In the genomic region with DNA sequence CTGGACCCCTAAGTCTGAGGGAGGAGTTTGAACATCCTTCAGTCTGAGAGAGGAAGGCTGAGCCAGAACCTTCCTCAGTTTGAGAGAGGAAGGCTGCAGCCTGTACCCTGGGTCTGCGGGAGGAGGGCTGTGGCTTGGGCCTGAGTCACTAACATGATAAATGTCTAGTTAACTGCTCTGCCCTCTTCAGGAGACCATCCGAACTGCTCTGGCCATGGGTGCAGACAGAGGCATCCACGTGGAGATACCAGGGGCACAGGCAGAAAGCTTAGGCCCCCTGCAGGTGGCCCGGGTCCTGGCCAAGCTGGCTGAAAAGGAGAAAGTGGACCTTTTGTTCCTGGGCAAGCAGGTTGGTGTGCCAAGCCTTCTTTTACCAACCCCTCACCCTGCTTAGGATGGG, we compare ENCODE assay signal across 10 mouse cellular contexts. TPM values are rescaled to one million over a fixed set of nuclear protein-coding genes. Genes with fewer than 3 reads are reported as not detected.
DNase-seq lines count a peak whose midpoint lies in the region; ATAC-seq and TF ChIP-seq lines count a peak whose summit lies in the region.
"Had no signal": no experiment of that assay in that cellular context is flagged by ENCODE, and none has a peak within 500 bp of the region (broad histone marks: within the 10 kb centered on the region; RNA-seq: fewer than 3 reads in every experiment).

No protein-coding gene starts in this region.

- TF ChIP-seq CTCF in heart, postnatal 0 days (IDR thresholded peaks at IDR 0.05; ENCODE audit: low read depth), result peak; percentile 29
- TF ChIP-seq CTCF in midbrain, postnatal 0 days (IDR thresholded peaks at IDR 0.05), result no peak

- peak; percentile 15 for DNase-seq in heart, postnatal 0 days (ENCODE audit: low spot score)
- no peak for DNase-seq in heart, adult 9 months (ENCODE audit: low spot score in 2 of 2)
- DNase-seq in 3T3-L1 (ENCODE audit: low read depth, low spot score) (peak; percentile 62), NIH3T3 (ENCODE audit: low read depth) (peak; percentile 67)
- no peak for DNase-seq in liver, embryonic 11.5 days (ENCODE audit: low spot score)
- DNase-seq in cerebellum, postnatal 25 days, result no peak
- DNase-seq in gastrocnemius, postnatal 4 days (ENCODE audit: low spot score in 2 of 2), result no peak
- no peak for DNase-seq in midbrain, postnatal 0 days (ENCODE audit: low spot score)

- peaks cover 24% of the 10 kb centered on the region; the same call in 1 of the 2 replicates for H3K4me1 ChIP-seq in heart, postnatal 0 days (ENCODE audit: control insufficient read depth, insufficient read depth)
- H3K4me1 ChIP-seq in liver, embryonic 11.5 days (replicated peaks; ENCODE audit: control insufficient read depth, insufficient read depth, low read length), result peaks cover 7% of the 10 kb centered on the region
- H3K4me1 ChIP-seq in midbrain, postnatal 0 days (ENCODE audit: insufficient read depth, low read length), result no peaks in the 10 kb centered on the region
- H3K4me1 ChIP-seq: neural tube, embryonic 13.5 days had no signal

- TF ChIP-seq EP300 in heart, postnatal 0 days (IDR thresholded peaks at IDR 0.05; ENCODE audit: low read depth), result no peak

- H3K4me3 ChIP-seq in heart, postnatal 0 days (ENCODE audit: low read depth, low read length), result no peak overlapping the region
- no peak overlapping the region for H3K4me3 ChIP-seq in liver, embryonic 11.5 days (ENCODE audit: low read depth, low read length)
- no peak overlapping the region for H3K4me3 ChIP-seq in midbrain, postnatal 0 days (ENCODE audit: low read depth, low read length)
- H3K4me3 ChIP-seq: neural tube, embryonic 13.5 days had no signal

- H3K27ac ChIP-seq in heart, postnatal 0 days (ENCODE audit: low read depth), result no peak overlapping the region
- no peak overlapping the region for H3K27ac ChIP-seq in liver, embryonic 11.5 days (ENCODE audit: low read depth, low read length)
- H3K27ac ChIP-seq in midbrain, postnatal 0 days (ENCODE audit: low read depth, low read length), result no peak overlapping the region
- H3K27ac ChIP-seq: neural tube, embryonic 13.5 days had no signal

- no peaks in the 10 kb centered on the region for H3K27me3 ChIP-seq in heart, postnatal 0 days (ENCODE audit: control insufficient read depth, insufficient read depth, low read length)
- H3K27me3 ChIP-seq in liver, embryonic 11.5 days (replicated peaks; ENCODE audit: control insufficient read depth, insufficient read depth, low read length), result no peaks in the 10 kb centered on the region
- no peaks in the 10 kb centered on the region for H3K27me3 ChIP-seq in midbrain, postnatal 0 days (ENCODE audit: insufficient read depth, low read length)
- H3K27me3 ChIP-seq: neural tube, embryonic 13.5 days had no signal

- no peaks in the 10 kb centered on the region for H3K9me3 ChIP-seq in heart, postnatal 0 days (replicated peaks; ENCODE audit: control insufficient read depth, low read length)
- H3K9me3 ChIP-seq in liver, embryonic 11.5 days (ENCODE audit: control insufficient read depth, low read length), result no peaks in the 10 kb centered on the region
- H3K9me3 ChIP-seq in midbrain, postnatal 0 days (ENCODE audit: low read length), result no peaks in the 10 kb centered on the region
- H3K9me3 ChIP-seq: neural tube, embryonic 13.5 days had no signal

- no peak overlapping the region for H3K4me2 ChIP-seq in heart, postnatal 0 days (ENCODE audit: low read depth, low read length)
- no peak overlapping the region for H3K4me2 ChIP-seq in liver, embryonic 11.5 days
- H3K4me2 ChIP-seq in midbrain, postnatal 0 days (ENCODE audit: low read depth, low read length, poor library complexity, severe bottlenecking), result no peak overlapping the region
- H3K4me2 ChIP-seq: neural tube, embryonic 13.5 days had no signal

- WGBS in heart, postnatal 0 days, result 43% methylated on average over 4 of the region's 4 CpGs
- WGBS in liver, embryonic 11.5 days, result 37% methylated on average over 4 of the region's 4 CpGs
- 49% methylated on average over 4 of the region's 4 CpGs for whole genome bisulfite sequencing in midbrain, postnatal 0 days

- 0 out of 2 replicates have a peak, but pooled peaks have one; percentile 28 for ATAC-seq in heart, postnatal 0 days (ENCODE audit: insufficient read depth, low read depth)
- peak; percentile 61 for ATAC-seq in liver, embryonic 11.5 days (replicated peaks; ENCODE audit: low FRiP score)
- ATAC-seq in midbrain, postnatal 0 days (ENCODE audit: low FRiP score), result no peak

- H3K36me3 ChIP-seq in heart, postnatal 0 days (replicated peaks; ENCODE audit: control insufficient read depth, insufficient read depth, low read length), result peaks cover 68% of the 10 kb centered on the region
- H3K36me3 ChIP-seq in liver, embryonic 11.5 days (ENCODE audit: control insufficient read depth, insufficient read depth, low read length), result peaks cover 29% of the 10 kb centered on the region
- H3K36me3 ChIP-seq in midbrain, postnatal 0 days (ENCODE audit: insufficient read depth, low read length), result peaks cover 15% of the 10 kb centered on the region

- no peak overlapping the region for H3K9ac ChIP-seq in heart, postnatal 0 days (replicated peaks; ENCODE audit: low read depth, low read length)
- no peak overlapping the region for H3K9ac ChIP-seq in liver, embryonic 11.5 days (ENCODE audit: low read depth, low read length)
- no peak overlapping the region for H3K9ac ChIP-seq in midbrain, postnatal 0 days (replicated peaks; ENCODE audit: low read length, poor library complexity, severe bottlenecking)
- H3K9ac ChIP-seq: neural tube, embryonic 13.5 days had no signal

RNA-seq across cellular contexts. Expression of a gene that starts 8.7 kb away (rescaled TPM):
- total RNA-seq in heart, postnatal 0 days (2014; rRNA removed; ENCODE audit: low replicate concordance), result not detected in 2 replicates
- 0.52 and 0.60 TPM in 2 replicates for polyA plus RNA-seq in heart, postnatal 0 days (2015; fragmentation: Nextera tagmentation; extraction: Ambion mirVana)
- 0.37 TPM in 1 of 2 replicates, not detected in the other for polyA plus RNA-seq in liver, embryonic 11.5 days (2014; fragmentation: Nextera tagmentation; extraction: Ambion mirVana)
- total RNA-seq in gastrocnemius, postnatal 4 days (2021), result 1 to 10 TPM; 1.2 to 1.4 TPM
- total RNA-seq in midbrain, postnatal 0 days (2014; rRNA removed), result 1.7 and 6.6 TPM in 2 replicates
- polyA plus RNA-seq in midbrain, postnatal 0 days (2015; fragmentation: Nextera tagmentation; extraction: Ambion mirVana), result 0.44 and 0.71 TPM in 2 replicates

RNA-seq across cellular contexts. Expression of a gene that starts 8.7 kb away (rescaled TPM):
- 396 and 434 TPM in 2 replicates for total RNA-seq in heart, postnatal 0 days (2014; rRNA removed; ENCODE audit: low replicate concordance)
- polyA plus RNA-seq in heart, postnatal 0 days (2015; fragmentation: Nextera tagmentation; extraction: Ambion mirVana), result 1,315 and 1,437 TPM in 2 replicates
- 369 and 378 TPM in 2 replicates for polyA plus RNA-seq in liver, embryonic 11.5 days (2014; fragmentation: Nextera tagmentation; extraction: Ambion mirVana)
- 100 to 1,000 TPM; 408 to 443 TPM for total RNA-seq in gastrocnemius, postnatal 4 days (2021)
- total RNA-seq in midbrain, postnatal 0 days (2014; rRNA removed), result 27.0 and 28.6 TPM in 2 replicates
- polyA plus RNA-seq in midbrain, postnatal 0 days (2015; fragmentation: Nextera tagmentation; extraction: Ambion mirVana), result 94.0 and 97.8 TPM in 2 replicates

RNA-seq across cellular contexts. Expression of a gene that starts 10.3 kb away (rescaled TPM):
- 3.9 and 17.7 TPM in 2 replicates for total RNA-seq in heart, postnatal 0 days (2014; rRNA removed; ENCODE audit: low replicate concordance)
- 2.9 and 3.1 TPM in 2 replicates for polyA plus RNA-seq in heart, postnatal 0 days (2015; fragmentation: Nextera tagmentation; extraction: Ambion mirVana)
- polyA plus RNA-seq in liver, embryonic 11.5 days (2014; fragmentation: Nextera tagmentation; extraction: Ambion mirVana), result 1.1 and 1.9 TPM in 2 replicates
- 1 to 10 TPM; 3.7 to 4.9 TPM for total RNA-seq in gastrocnemius, postnatal 4 days (2021)
- 25.8 and 40.2 TPM in 2 replicates for total RNA-seq in midbrain, postnatal 0 days (2014; rRNA removed)
- 29.0 and 29.7 TPM in 2 replicates for polyA plus RNA-seq in midbrain, postnatal 0 days (2015; fragmentation: Nextera tagmentation; extraction: Ambion mirVana)

RNA-seq across cellular contexts. Expression of a gene that starts 12.0 kb away (rescaled TPM):
- total RNA-seq in heart, postnatal 0 days (2014; rRNA removed; ENCODE audit: low replicate concordance), result not detected in 2 replicates
- polyA plus RNA-seq in heart, postnatal 0 days (2015; fragmentation: Nextera tagmentation; extraction: Ambion mirVana), result not detected in 2 replicates
- polyA plus RNA-seq in liver, embryonic 11.5 days (2014; fragmentation: Nextera tagmentation; extraction: Ambion mirVana), result not detected in 2 replicates
- total RNA-seq in gastrocnemius, postnatal 4 days (2021), result not detected
- total RNA-seq in midbrain, postnatal 0 days (2014; rRNA removed), result not detected in 2 replicates
- polyA plus RNA-seq in midbrain, postnatal 0 days (2015; fragmentation: Nextera tagmentation; extraction: Ambion mirVana), result not detected in 2 replicates
- total RNA-seq: left cerebral cortex, postnatal 36 days had no signal
- polyA plus RNA-seq: neural tube, embryonic 13.5 days had no signal

RNA-seq across cellular contexts. Expression of a gene that starts 15.7 kb away (rescaled TPM):
- total RNA-seq in heart, postnatal 0 days (2014; rRNA removed; ENCODE audit: low replicate concordance), result not detected in 2 replicates
- polyA plus RNA-seq in heart, postnatal 0 days (2015; fragmentation: Nextera tagmentation; extraction: Ambion mirVana), result 0.18 and 0.33 TPM in 2 replicates
- 3.5 and 3.8 TPM in 2 replicates for polyA plus RNA-seq in liver, embryonic 11.5 days (2014; fragmentation: Nextera tagmentation; extraction: Ambion mirVana)
- total RNA-seq in gastrocnemius, postnatal 4 days (2021), result not detected
- total RNA-seq in midbrain, postnatal 0 days (2014; rRNA removed), result not detected in 2 replicates
- 0.32 TPM in 1 of 2 replicates, not detected in the other for polyA plus RNA-seq in midbrain, postnatal 0 days (2015; fragmentation: Nextera tagmentation; extraction: Ambion mirVana)
- total RNA-seq: left cerebral cortex, postnatal 36 days had no signal
- polyA plus RNA-seq: neural tube, embryonic 13.5 days had no signal

Comparison
In these comparisons a context has a peak if more than half of its experiments do, and no peak if none do; other contexts are left out.
1. DNase-seq: peak in heart, postnatal 0 days (single experiment), 3T3-L1 (single experiment) and NIH3T3 (single experiment); none in heart, adult 9 months (0 of 2), liver, embryonic 11.5 days (single experiment), cerebellum, postnatal 25 days (0 of 2), gastrocnemius, postnatal 4 days (0 of 2) and midbrain, postnatal 0 days (single experiment).
2. RNA of a gene that starts 8.7 kb away (total RNA-seq): 408 to 443 TPM in gastrocnemius, postnatal 4 days and 396 to 434 TPM in heart, postnatal 0 days; 27.0 to 28.6 TPM in midbrain, postnatal 0 days; every median in the first group is over 10 times any median in the second.